Mouse (Mus musculus): ENCODE data around the gene Ank2. TPM values are rescaled to one million over a fixed set of nuclear protein-coding genes. Genes with fewer than 3 reads are reported as not detected.

The Ank2 gene
- polyA plus RNA-seq, 1 experiment from 2014 or later = 47.1 TPM

GRCm38 (mm10) chr3:127272801-127273200, 226.3 kb downstream of the Ank2 start:
- Histone ChIP-seq H3K4me2 (replicated peaks) (no peak overlapping the region), H3K9ac (no peak overlapping the region), H3K36me3 (no peaks in the 10 kb centered on the region), H3K4me1 (0 out of 2 replicates have a peak, but pooled peaks cover 3% of the 10 kb centered on the region), H3K27ac (no peak overlapping the region), H3K9me3 (no peaks in the 10 kb centered on the region), H3K4me3 (no peak overlapping the region), H3K27me3 (no peaks in the 10 kb centered on the region)
- 85% methylated on average over 12 of the region's 12 CpGs for WGBS
- ATAC-seq (ENCODE audit: insufficient number of reproducible peaks, insufficient read depth, low FRiP score, low TSS enrichment) = no peak

GRCm38 (mm10) chr3:127269616-127270015, 229.5 kb downstream of the Ank2 start:
- Histone ChIP-seq H3K4me2 (replicated peaks) (no peak overlapping the region), H3K27me3 (no peaks in the 10 kb centered on the region), H3K4me1 (0 out of 2 replicates have a peak, but pooled peaks cover 4% of the 10 kb centered on the region), H3K27ac (no peak overlapping the region), H3K9ac (no peak overlapping the region), H3K4me3 (no peak overlapping the region), H3K36me3 (no peaks in the 10 kb centered on the region), H3K9me3 (no peaks in the 10 kb centered on the region)
- 90% methylated on average over 14 of the region's 14 CpGs for WGBS
- no peak for ATAC-seq (ENCODE audit: insufficient number of reproducible peaks, insufficient read depth, low FRiP score, low TSS enrichment)

GRCm38 (mm10) chr3:127267846-127268245, 231.3 kb downstream of the Ank2 start:
- no peak overlapping the region for H3K9ac ChIP-seq
- 29% methylated on average over 6 of the region's 6 CpGs for whole genome bisulfite sequencing
- no peaks in the 10 kb centered on the region for H3K36me3 ChIP-seq
- H3K4me2 ChIP-seq (replicated peaks) = no peak overlapping the region
- no peak overlapping the region for H3K4me3 ChIP-seq
- H3K27me3 ChIP-seq = no peaks in the 10 kb centered on the region
- peak; percentile 56; the same call in 1 of the 2 replicates for ATAC-seq (ENCODE audit: insufficient number of reproducible peaks, insufficient read depth, low FRiP score, low TSS enrichment)
- H3K9me3 ChIP-seq = no peaks in the 10 kb centered on the region
- no peak overlapping the region for H3K27ac ChIP-seq
- 0 out of 2 replicates have a peak, but pooled peaks cover 4% of the 10 kb centered on the region for H3K4me1 ChIP-seq

GRCm38 (mm10) chr3:127265732-127266131, 233.4 kb downstream of the Ank2 start:
- 80% methylated on average over 5 of the region's 5 CpGs for WGBS
- 0 out of 2 replicates have a peak, but pooled peaks cover 4% of the 10 kb centered on the region for H3K4me1 ChIP-seq
- no peaks in the 10 kb centered on the region for H3K27me3 ChIP-seq
- H3K27ac ChIP-seq = no peak overlapping the region
- no peaks in the 10 kb centered on the region for H3K36me3 ChIP-seq
- H3K4me3 ChIP-seq = no peak overlapping the region
- no peak overlapping the region for H3K4me2 ChIP-seq (replicated peaks)
- ATAC-seq (ENCODE audit: insufficient number of reproducible peaks, insufficient read depth, low FRiP score, low TSS enrichment) = no peak
- H3K9me3 ChIP-seq = no peaks in the 10 kb centered on the region
- no peak overlapping the region for H3K9ac ChIP-seq

GRCm38 (mm10) chr3:127265182-127265581, 234.0 kb downstream of the Ank2 start:
- no peak for ATAC-seq (ENCODE audit: insufficient number of reproducible peaks, insufficient read depth, low FRiP score, low TSS enrichment)
- WGBS = 79% methylated on average over 3 of the region's 3 CpGs
- Histone ChIP-seq H3K27ac (no peak overlapping the region), H3K9me3 (no peaks in the 10 kb centered on the region), H3K4me2 (replicated peaks) (no peak overlapping the region), H3K9ac (no peak overlapping the region), H3K36me3 (no peaks in the 10 kb centered on the region), H3K27me3 (no peaks in the 10 kb centered on the region), H3K4me1 (0 out of 2 replicates have a peak, but pooled peaks cover 4% of the 10 kb centered on the region), H3K4me3 (no peak overlapping the region)

GRCm38 (mm10) chr3:127260786-127261166, 238.4 kb downstream of the Ank2 start:
- no peaks in the 10 kb centered on the region for H3K9me3 ChIP-seq
- WGBS = 53% methylated on average over 7 of the region's 7 CpGs

GRCm38 (mm10) chr3:127260007-127260785, 239.0 kb downstream of the Ank2 start:
- Histone ChIP-seq H3K4me3 (no peak overlapping the region), H3K4me1 (no peaks in the 10 kb centered on the region), H3K9me3 (no peaks in the 10 kb centered on the region), H3K36me3 (no peaks in the 10 kb centered on the region), H3K27me3 (no peaks in the 10 kb centered on the region), H3K4me2 (replicated peaks) (no peak overlapping the region), H3K27ac (no peak overlapping the region), H3K9ac (no peak overlapping the region)
- ATAC-seq (ENCODE audit: insufficient number of reproducible peaks, insufficient read depth, low FRiP score, low TSS enrichment) = no peak
- 55% methylated on average over 15 of the region's 15 CpGs for WGBS

More at GRCm38 (mm10) chr3:127260786-127261166, 238.4 kb downstream of the Ank2 start:
- H3K27ac ChIP-seq = no peak overlapping the region
- no peaks in the 10 kb centered on the region for H3K36me3 ChIP-seq
- no peak overlapping the region for H3K9ac ChIP-seq
- no peak for ATAC-seq (ENCODE audit: insufficient number of reproducible peaks, insufficient read depth, low FRiP score, low TSS enrichment)
- no peak overlapping the region for H3K4me2 ChIP-seq (replicated peaks)
- no peaks in the 10 kb centered on the region for H3K27me3 ChIP-seq
- no peaks in the 10 kb centered on the region for H3K4me1 ChIP-seq
- no peak overlapping the region for H3K4me3 ChIP-seq

- H3K4me1 ChIP-seq = no peaks in the 10 kb centered on the region
- WGBS = 35% methylated on average over 15 of the region's 15 CpGs
- H3K4me2 ChIP-seq (replicated peaks) = peak overlapping the region; percentile 35
- H3K9me3 ChIP-seq = no peaks in the 10 kb centered on the region
- 0 out of 2 replicates have a peak overlapping the region, but pooled peaks have one; percentile 46 for H3K4me3 ChIP-seq
- no peaks in the 10 kb centered on the region for H3K36me3 ChIP-seq
- no peak for ATAC-seq (ENCODE audit: insufficient number of reproducible peaks, insufficient read depth, low FRiP score, low TSS enrichment)
- H3K9ac ChIP-seq = no peak overlapping the region
- H3K27me3 ChIP-seq = no peaks in the 10 kb centered on the region
- no peak overlapping the region for H3K27ac ChIP-seq
Observed at GRCm38 (mm10) chr3:127258466-127259075, 240.6 kb downstream of the Ank2 start.

- Histone ChIP-seq H3K27me3 (no peaks in the 10 kb centered on the region), H3K4me3 (peak overlapping the region; percentile 46), H3K27ac (peak overlapping the region; percentile 90), H3K36me3 (no peaks in the 10 kb centered on the region), H3K4me1 (no peaks in the 10 kb centered on the region), H3K9me3 (no peaks in the 10 kb centered on the region), H3K9ac (peak overlapping the region; percentile 34; the same call in 1 of the 2 replicates), H3K4me2 (replicated peaks) (peak overlapping the region; percentile 59)
- no peak for ATAC-seq (ENCODE audit: insufficient number of reproducible peaks, insufficient read depth, low FRiP score, low TSS enrichment)
- under 1% methylated on average over 18 of the region's 18 CpGs for WGBS
Observed at GRCm38 (mm10) chr3:127257969-127258368, 241.2 kb downstream of the Ank2 start.

- H3K9me3 ChIP-seq = no peaks in the 10 kb centered on the region
- H3K9ac ChIP-seq = peak overlapping the region; percentile 34; the same call in 1 of the 2 replicates
- H3K36me3 ChIP-seq = no peaks in the 10 kb centered on the region
- H3K4me3 ChIP-seq = peak overlapping the region; percentile 46
- no peaks in the 10 kb centered on the region for H3K27me3 ChIP-seq
- H3K4me2 ChIP-seq (replicated peaks) = peak overlapping the region; percentile 59
- under 1% methylated on average over 13 of the region's 13 CpGs for WGBS
- peak overlapping the region; percentile 90 for H3K27ac ChIP-seq
- peak; percentile 96 for ATAC-seq (ENCODE audit: insufficient number of reproducible peaks, insufficient read depth, low FRiP score, low TSS enrichment)
- H3K4me1 ChIP-seq = no peaks in the 10 kb centered on the region
Observed at GRCm38 (mm10) chr3:127257279-127257925, 241.7 kb downstream of the Ank2 start.

GRCm38 (mm10) chr3:127256681-127257080, 242.5 kb downstream of the Ank2 start:
- no peaks in the 10 kb centered on the region for H3K27me3 ChIP-seq
- H3K4me2 ChIP-seq (replicated peaks) = no peak overlapping the region
- no peak overlapping the region for H3K4me3 ChIP-seq
- H3K4me1 ChIP-seq = no peaks in the 10 kb centered on the region
- no peak for ATAC-seq (ENCODE audit: insufficient number of reproducible peaks, insufficient read depth, low FRiP score, low TSS enrichment)
- H3K9ac ChIP-seq = no peak overlapping the region
- H3K36me3 ChIP-seq = no peaks in the 10 kb centered on the region
- no peaks in the 10 kb centered on the region for H3K9me3 ChIP-seq
- 0 out of 2 replicates have a peak overlapping the region, but pooled peaks have one; percentile 90 for H3K27ac ChIP-seq
- 58% methylated on average over 2 of the region's 2 CpGs for WGBS
